ENCODE assay signal across 23 mouse cellular contexts in the genomic region with DNA sequence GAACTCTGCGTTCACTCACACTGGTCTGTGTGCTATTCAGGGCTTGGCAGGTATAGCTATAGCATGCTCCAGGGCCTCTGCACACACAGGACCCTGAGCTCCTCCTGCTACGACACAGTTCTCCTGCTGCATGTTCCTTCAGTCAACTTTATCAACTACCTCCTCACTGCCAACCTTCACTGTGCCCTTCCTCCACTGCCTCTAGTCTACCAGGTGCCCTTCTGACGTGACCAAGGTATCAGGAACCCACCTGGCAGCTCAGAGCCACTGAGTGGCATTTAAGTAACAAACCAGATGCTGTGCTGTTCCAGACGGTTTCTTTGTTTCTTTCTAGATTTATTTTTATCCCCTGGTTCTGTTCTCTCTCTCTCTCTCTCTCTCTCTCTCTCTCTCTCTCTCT. TPM values are rescaled to one million over a fixed set of nuclear protein-coding genes. Genes with fewer than 3 reads are reported as not detected.
DNase-seq lines count a peak whose midpoint lies in the region; ATAC-seq lines count a peak whose summit lies in the region.
"Had no signal": no experiment of that assay in that cellular context is flagged by ENCODE, and none has a peak within 500 bp of the region (broad histone marks: within the 10 kb centered on the region; RNA-seq: fewer than 3 reads in every experiment).

No protein-coding gene starts in this region.

- H3K27me3 ChIP-seq in midbrain, embryonic 10.5 days (ENCODE audit: low read depth, poor library complexity, severe bottlenecking): peaks cover 20% of the 10 kb centered on the region; the same call in 1 of the 2 replicates
- H3K27me3 ChIP-seq in midbrain, embryonic 15.5 days (replicated peaks): no peaks in the 10 kb centered on the region
- no peaks in the 10 kb centered on the region for H3K27me3 ChIP-seq in splenic B cell, adult 2 months (ENCODE audit: control insufficient read depth, insufficient read depth, low read length, poor library complexity, severe bottlenecking)
- peaks cover 50% of the 10 kb centered on the region for H3K27me3 ChIP-seq in limb, embryonic 10.5 days (ENCODE audit: low read depth, poor library complexity, severe bottlenecking)

- no peak for DNase-seq in midbrain, embryonic 10.5 days (ENCODE audit: low spot score)
- peak; percentile 61 for DNase-seq in thymus, postnatal 0 days (ENCODE audit: low spot score)
- DNase-seq in thymus, postnatal 10 days (ENCODE audit: low spot score in 2 of 2): no peak
- DNase-seq in splenic B cell, adult 2 months (ENCODE audit: low read depth, low spot score): peak; percentile 22
- peak; percentile 41 for DNase-seq in thymus, postnatal 4 days
- DNase-seq in urinary bladder, postnatal 25 days (ENCODE audit: low spot score): no peak
- no peak for DNase-seq in limb, embryonic 10.5 days (ENCODE audit: low spot score)
- DNase-seq: adrenal gland, postnatal 10 days; adrenal gland, postnatal 36 days; cerebellum, adult 2 months; cerebellum, adult 9-11 months; cerebellum, postnatal 25 days; forebrain, postnatal 0 days; gastrocnemius, adult 2 months; gastrocnemius, postnatal 14 days; heart, adult 11 months had no signal

- H3K4me2 ChIP-seq in midbrain, embryonic 15.5 days: no peak overlapping the region
- H3K4me2 ChIP-seq: embryonic facial prominence, embryonic 12.5 days; embryonic facial prominence, embryonic 15.5 days; heart, embryonic 11.5 days; hindbrain, embryonic 14.5 days had no signal

- H3K4me1 ChIP-seq in midbrain, embryonic 10.5 days: peaks cover 36% of the 10 kb centered on the region
- H3K4me1 ChIP-seq in midbrain, embryonic 15.5 days: 0 out of 2 replicates have a peak, but pooled peaks cover 10% of the 10 kb centered on the region
- peaks cover 26% of the 10 kb centered on the region for H3K4me1 ChIP-seq in limb, embryonic 10.5 days

- H3K9me3 ChIP-seq in midbrain, embryonic 10.5 days (replicated peaks): no peaks in the 10 kb centered on the region
- no peaks in the 10 kb centered on the region for H3K9me3 ChIP-seq in midbrain, embryonic 15.5 days
- no peaks in the 10 kb centered on the region for H3K9me3 ChIP-seq in limb, embryonic 10.5 days (replicated peaks)
- H3K9me3 ChIP-seq: embryonic facial prominence, embryonic 12.5 days; embryonic facial prominence, embryonic 15.5 days had no signal

- no peak overlapping the region for H3K4me3 ChIP-seq in midbrain, embryonic 10.5 days
- no peak overlapping the region for H3K4me3 ChIP-seq in midbrain, embryonic 15.5 days
- no peak overlapping the region for H3K4me3 ChIP-seq in limb, embryonic 10.5 days
- H3K4me3 ChIP-seq: embryonic facial prominence, embryonic 12.5 days; embryonic facial prominence, embryonic 15.5 days; gastrocnemius, adult 2 months had no signal

- no peaks in the 10 kb centered on the region for H3K36me3 ChIP-seq in midbrain, embryonic 10.5 days
- H3K36me3 ChIP-seq in midbrain, embryonic 15.5 days (replicated peaks): no peaks in the 10 kb centered on the region
- no peaks in the 10 kb centered on the region for H3K36me3 ChIP-seq in splenic B cell, adult 2 months (ENCODE audit: control insufficient read depth, insufficient read depth, low read length, poor library complexity, severe bottlenecking)
- H3K36me3 ChIP-seq in limb, embryonic 10.5 days: no peaks in the 10 kb centered on the region
- H3K36me3 ChIP-seq: embryonic facial prominence, embryonic 12.5 days; embryonic facial prominence, embryonic 15.5 days had no signal

- no peak overlapping the region for H3K9ac ChIP-seq in midbrain, embryonic 15.5 days
- H3K9ac ChIP-seq: embryonic facial prominence, embryonic 12.5 days; embryonic facial prominence, embryonic 15.5 days; forebrain, postnatal 0 days; hindbrain, embryonic 14.5 days had no signal

- WGBS in midbrain, embryonic 10.5 days: 78% methylated on average over 4 of the region's 4 CpGs
- WGBS in midbrain, embryonic 15.5 days: 72% methylated on average over 4 of the region's 4 CpGs
- 77% methylated on average over 4 of the region's 4 CpGs for WGBS in limb, embryonic 10.5 days

- H3K27ac ChIP-seq in midbrain, embryonic 10.5 days (replicated peaks): peak overlapping the region; percentile 65
- H3K27ac ChIP-seq in midbrain, embryonic 15.5 days: no peak overlapping the region
- H3K27ac ChIP-seq in limb, embryonic 10.5 days: no peak overlapping the region
- H3K27ac ChIP-seq: embryonic facial prominence, embryonic 12.5 days; embryonic facial prominence, embryonic 15.5 days; hindbrain, embryonic 14.5 days had no signal

- no peak for ATAC-seq in midbrain, embryonic 15.5 days (replicated peaks)
- ATAC-seq: forebrain, embryonic 14.5 days; forebrain, postnatal 0 days; Patski had no signal

RNA-seq across cellular contexts. Expression of gene Cbfa2t3, which starts 8.3 kb away (rescaled TPM):
- 1.9 and 3.4 TPM in 2 replicates for polyA plus RNA-seq in midbrain, embryonic 10.5 days (2016; fragmentation: Nextera tagmentation; extraction: Ambion mirVana)
- polyA plus RNA-seq in midbrain, embryonic 15.5 days (2015; fragmentation: Nextera tagmentation; extraction: Ambion mirVana): 20.2 and 21.4 TPM in 2 replicates
- polyA plus RNA-seq in thymus, postnatal 0 days (2015; fragmentation: Nextera tagmentation; extraction: Ambion mirVana): 15.2 and 16.7 TPM in 2 replicates
- 2.0 and 2.8 TPM in 2 replicates for polyA plus RNA-seq in limb, embryonic 10.5 days (2016; fragmentation: Nextera tagmentation; extraction: Ambion mirVana)

Comparison
In these comparisons a context has a peak if more than half of its experiments do, and no peak if none do; other contexts are left out.
1. DNase-seq: peak in thymus, postnatal 0 days (single experiment), splenic B cell, adult 2 months (single experiment) and thymus, postnatal 4 days (single experiment); none in midbrain, embryonic 10.5 days (single experiment), thymus, postnatal 10 days (0 of 2), urinary bladder, postnatal 25 days (single experiment) and limb, embryonic 10.5 days (single experiment).